Mouse (Mus musculus) intestine, embryonic 14.5 days (tissue): Measurements from ENCODE around the gene Kcng4. TPM values are rescaled to one million over a fixed set of nuclear protein-coding genes. Genes with fewer than 3 reads are reported as not detected.

Experiments
- ATAC-seq: fragments of 200-750 bp; cut with Nextera tagmentation; replicated peaks from 2 replicates; pipeline ENCODE4 v1.8.0; 2017; ENCODE audit warnings: low read depth, moderate number of reproducible peaks, moderate TSS enrichment, moderate library complexity; ENCODE audit not compliant: low FRiP score, low TSS enrichment
- DNase-seq: peaks from one replicate; pipeline ENCODE4 v3.0.0-alpha.2; 2018; ENCODE audit warnings: low spot score
- H3K27ac ChIP-seq: fragments of 300-500 bp; sonication (generic); 2 replicates; pipeline ENCODE4 v1.5.1; 2014; ENCODE audit warnings: low read depth, mild to moderate bottlenecking, control low read depth
- H3K27me3 ChIP-seq: fragments of 300-500 bp; sonication (generic); replicated peaks from 2 replicates; pipeline ENCODE4 v1.6.1; 2014; ENCODE audit warnings: low read length, control low read depth; ENCODE audit not compliant: control insufficient read depth, insufficient read depth
- H3K36me3 ChIP-seq: fragments of 300-500 bp; sonication (generic); 2 replicates; pipeline ENCODE4 v1.6.1; 2014; ENCODE audit warnings: low read length, control low read depth; ENCODE audit not compliant: control insufficient read depth, insufficient read depth
- H3K4me1 ChIP-seq: fragments of 300-500 bp; sonication (generic); replicated peaks from 2 replicates; pipeline ENCODE4 v1.6.1; 2014; ENCODE audit warnings: low read length, control low read depth, mixed read lengths; ENCODE audit not compliant: control insufficient read depth, insufficient read depth
- H3K4me2 ChIP-seq: fragments of 300-500 bp; sonication (generic); 2 replicates; pipeline ENCODE4 v1.6.1; 2014; ENCODE audit warnings: low read length
- H3K4me3 ChIP-seq: fragments of 300-500 bp; sonication (generic); 2 replicates; pipeline ENCODE4 v1.5.1; 2014; ENCODE audit warnings: low read depth, low read length, control low read depth, mixed read lengths
- H3K9ac ChIP-seq: fragments of 300-500 bp; sonication (generic); 2 replicates; pipeline ENCODE4 v1.6.1; 2014; ENCODE audit warnings: mild to moderate bottlenecking, low read length
- H3K9me3 ChIP-seq: fragments of 300-500 bp; sonication (generic); 2 replicates; pipeline ENCODE4 v1.6.1; 2016; ENCODE audit warnings: low read length, control low read depth; ENCODE audit not compliant: control insufficient read depth
- WGBS: fragments of 180-500 bp; shearing (Covaris S2); extraction: QIAGEN DNeasy Blood & Tissue Kit; methylation state at CpG from one replicate; pipeline ENCODE4 v1.1.7; 2014; 5-methylcytosine and 5-hydroxymethylcytosine counted together
- polyA plus RNA-seq: library from polyadenylated mRNA; unstranded; fragments of >200 nt; fragmentation: Nextera tagmentation; extraction: Ambion mirVana; gene quantifications from 2 replicates; pipeline ENCODE4 v1.2.1, GENCODE M21; 2014

The Kcng4 gene
- polyA plus RNA-seq, 1 experiment from 2014 or later: 0.11 TPM

- no peak overlapping the region for H3K4me3 ChIP-seq
- no peak for DNase-seq
- H3K27me3 ChIP-seq: no peaks in the 10 kb centered on the region
- no peak overlapping the region for H3K9ac ChIP-seq
- no peaks in the 10 kb centered on the region for H3K36me3 ChIP-seq
- H3K27ac ChIP-seq: no peak overlapping the region
- 82% methylated on average over 7 of the region's 7 CpGs for whole genome bisulfite sequencing
- H3K9me3 ChIP-seq: no peaks in the 10 kb centered on the region
- no peak for ATAC-seq
- no peak overlapping the region for H3K4me2 ChIP-seq
- 0 out of 2 replicates have a peak, but pooled peaks cover 6% of the 10 kb centered on the region for H3K4me1 ChIP-seq
Measured at GRCm38 (mm10) chr8:119646846-119647245, 11.4 kb upstream of the Kcng4 start.

GRCm38 (mm10) chr8:119646197-119646596, 10.7 kb upstream of the Kcng4 start:
- ATAC-seq (no peak), DNase-seq (no peak)
- Histone ChIP-seq H3K4me3 (no peak overlapping the region), H3K27ac (no peak overlapping the region), H3K4me1 (no peaks in the 10 kb centered on the region), H3K9me3 (no peaks in the 10 kb centered on the region), H3K4me2 (no peak overlapping the region), H3K36me3 (no peaks in the 10 kb centered on the region), H3K9ac (no peak overlapping the region), H3K27me3 (no peaks in the 10 kb centered on the region)
- 75% methylated on average over 3 of the region's 3 CpGs for WGBS

GRCm38 (mm10) chr8:119644981-119645597, 9.6 kb upstream of the Kcng4 start:
- Histone ChIP-seq H3K27ac (no peak overlapping the region), H3K4me3 (no peak overlapping the region), H3K36me3 (no peaks in the 10 kb centered on the region), H3K4me2 (no peak overlapping the region), H3K9me3 (no peaks in the 10 kb centered on the region), H3K27me3 (no peaks in the 10 kb centered on the region), H3K4me1 (no peaks in the 10 kb centered on the region), H3K9ac (no peak overlapping the region)
- DNase-seq: no peak
- ATAC-seq: no peak
- WGBS: 72% methylated on average over 18 of the region's 18 CpGs

GRCm38 (mm10) chr8:119644429-119644960, 9.0 kb upstream of the Kcng4 start:
- Histone ChIP-seq H3K4me1 (no peaks in the 10 kb centered on the region), H3K27me3 (no peaks in the 10 kb centered on the region), H3K9ac (no peak overlapping the region), H3K4me3 (no peak overlapping the region), H3K4me2 (no peak overlapping the region), H3K36me3 (no peaks in the 10 kb centered on the region), H3K9me3 (no peaks in the 10 kb centered on the region), H3K27ac (no peak overlapping the region)
- 77% methylated on average over 17 of the region's 17 CpGs for WGBS
- ATAC-seq (no peak), DNase-seq (no peak)

GRCm38 (mm10) chr8:119642960-119643359, 7.5 kb upstream of the Kcng4 start:
- DNase-seq (no peak), ATAC-seq (no peak)
- Histone ChIP-seq H3K9me3 (no peaks in the 10 kb centered on the region), H3K4me1 (no peaks in the 10 kb centered on the region), H3K27ac (no peak overlapping the region), H3K36me3 (no peaks in the 10 kb centered on the region), H3K4me2 (no peak overlapping the region), H3K9ac (no peak overlapping the region), H3K27me3 (no peaks in the 10 kb centered on the region), H3K4me3 (no peak overlapping the region)
- WGBS: 97% methylated on average over 1 of the region's 1 CpGs

GRCm38 (mm10) chr8:119641058-119641457, 5.6 kb upstream of the Kcng4 start:
- Histone ChIP-seq H3K27me3 (no peaks in the 10 kb centered on the region), H3K36me3 (no peaks in the 10 kb centered on the region), H3K9ac (no peak overlapping the region), H3K4me1 (no peaks in the 10 kb centered on the region), H3K4me2 (no peak overlapping the region), H3K4me3 (no peak overlapping the region), H3K27ac (no peak overlapping the region), H3K9me3 (no peaks in the 10 kb centered on the region)
- ATAC-seq (no peak), DNase-seq (no peak)
- WGBS: 71% methylated on average over 5 of the region's 5 CpGs

- Histone ChIP-seq H3K4me1 (peaks cover 9% of the 10 kb centered on the region), H3K4me2 (no peak overlapping the region), H3K27ac (no peak overlapping the region), H3K27me3 (no peaks in the 10 kb centered on the region), H3K9me3 (no peaks in the 10 kb centered on the region), H3K36me3 (no peaks in the 10 kb centered on the region), H3K4me3 (no peak overlapping the region), H3K9ac (no peak overlapping the region)
- WGBS: 52% methylated on average over 7 of the region's 7 CpGs
- DNase-seq: no peak
- ATAC-seq: no peak; the same call in 1 of the 2 replicates
Measured at GRCm38 (mm10) chr8:119639798-119640197, 4.3 kb upstream of the Kcng4 start.

- no peak overlapping the region for H3K27ac ChIP-seq
- WGBS: 86% methylated on average over 6 of the region's 6 CpGs
- DNase-seq (no peak), ATAC-seq (no peak)
- no peak overlapping the region for H3K4me3 ChIP-seq
- H3K27me3 ChIP-seq: peaks cover 11% of the 10 kb centered on the region
- H3K4me1 ChIP-seq: peaks cover 11% of the 10 kb centered on the region
- H3K4me2 ChIP-seq: no peak overlapping the region
- no peaks in the 10 kb centered on the region for H3K9me3 ChIP-seq
- no peaks in the 10 kb centered on the region for H3K36me3 ChIP-seq
- H3K9ac ChIP-seq: no peak overlapping the region
Measured at GRCm38 (mm10) chr8:119638261-119638660, 2.8 kb upstream of the Kcng4 start.

GRCm38 (mm10) chr8:119637381-119637780, 1.9 kb upstream of the Kcng4 start:
- no peak for ATAC-seq
- 89% methylated on average over 4 of the region's 4 CpGs for WGBS

More at GRCm38 (mm10) chr8:119637381-119637780, 1.9 kb upstream of the Kcng4 start:
- no peak overlapping the region for H3K9ac ChIP-seq
- no peaks in the 10 kb centered on the region for H3K9me3 ChIP-seq
- H3K4me3 ChIP-seq: no peak overlapping the region
- DNase-seq: no peak
- H3K27me3 ChIP-seq: peaks cover 11% of the 10 kb centered on the region
- no peak overlapping the region for H3K4me2 ChIP-seq
- peaks cover 11% of the 10 kb centered on the region for H3K4me1 ChIP-seq
- no peaks in the 10 kb centered on the region for H3K36me3 ChIP-seq
- H3K27ac ChIP-seq: no peak overlapping the region
